Mouse (Mus musculus) liver, embryonic 12.5 days (tissue): ENCODE results near the gene Pik3cd. TPM values are rescaled to one million over a fixed set of nuclear protein-coding genes. Genes with fewer than 3 reads are reported as not detected.

ENCODE experiments used
- ATAC-seq: fragments of 200-750 bp; cut with Nextera tagmentation; 2 replicates; pipeline ENCODE4 v1.8.0; 2017; ENCODE audit warnings: moderate number of reproducible peaks, mild to moderate bottlenecking, moderate library complexity
- H3K27ac ChIP-seq: fragments of 300-500 bp; sonication (generic); 2 replicates; pipeline ENCODE4 v1.5.1; 2016; ENCODE audit warnings: mild to moderate bottlenecking
- H3K27me3 ChIP-seq: fragments of 300-500 bp; sonication (generic); replicated peaks from 2 replicates; pipeline ENCODE4 v1.6.1; 2016; ENCODE audit warnings: mild to moderate bottlenecking, moderate library complexity
- H3K36me3 ChIP-seq: fragments of 300-500 bp; sonication (generic); 2 replicates; pipeline ENCODE4 v1.6.1; 2016; ENCODE audit warnings: mild to moderate bottlenecking, moderate library complexity
- H3K4me1 ChIP-seq: fragments of 300-500 bp; sonication (generic); 2 replicates; pipeline ENCODE4 v1.6.1; 2016
- H3K4me2 ChIP-seq: fragments of 300-500 bp; sonication (generic); 2 replicates; pipeline ENCODE4 v1.6.1; 2016; ENCODE audit warnings: mild to moderate bottlenecking, moderate library complexity
- H3K4me3 ChIP-seq: fragments of 300-500 bp; sonication (generic); 2 replicates; pipeline ENCODE4 v1.5.1; 2016; ENCODE audit warnings: mild to moderate bottlenecking, moderate library complexity
- H3K9ac ChIP-seq: fragments of 300-500 bp; sonication (generic); 2 replicates; pipeline ENCODE4 v1.6.1; 2016; ENCODE audit warnings: mild to moderate bottlenecking, moderate library complexity
- H3K9me3 ChIP-seq: fragments of 300-500 bp; sonication (generic); replicated peaks from 2 replicates; pipeline ENCODE4 v1.6.1; 2016; ENCODE audit warnings: mild to moderate bottlenecking, moderate library complexity
- WGBS: fragments of 180-500 bp; shearing (Covaris S2); methylation state at CpG from one replicate; pipeline ENCODE4 v1.1.7; 2016; ENCODE audit not compliant: insufficient replicate concordance; 5-methylcytosine and 5-hydroxymethylcytosine counted together
- polyA plus RNA-seq: library from polyadenylated mRNA; unstranded; fragments of >200 nt; fragmentation: Nextera tagmentation; extraction: Ambion mirVana; gene quantifications from 2 replicates; pipeline ENCODE4 v1.2.1, GENCODE M21; 2016

The Pik3cd gene
- polyA plus RNA-seq, 1 experiment from 2014 or later: 7.6 TPM

GRCm38 (mm10) chr4:149608309-149608638, 94.1 kb downstream of the Pik3cd start:
- Histone ChIP-seq H3K9me3 (no peaks in the 10 kb centered on the region), H3K9ac (no peak overlapping the region), H3K27ac (no peak overlapping the region), H3K4me3 (no peak overlapping the region), H3K4me1 (peaks cover 17% of the 10 kb centered on the region), H3K36me3 (no peaks in the 10 kb centered on the region), H3K27me3 (no peaks in the 10 kb centered on the region; the same call in 1 of the 2 replicates), H3K4me2 (no peak overlapping the region)
- 70% methylated on average over 6 of the region's 6 CpGs for WGBS
- no peak for ATAC-seq

DNA sequence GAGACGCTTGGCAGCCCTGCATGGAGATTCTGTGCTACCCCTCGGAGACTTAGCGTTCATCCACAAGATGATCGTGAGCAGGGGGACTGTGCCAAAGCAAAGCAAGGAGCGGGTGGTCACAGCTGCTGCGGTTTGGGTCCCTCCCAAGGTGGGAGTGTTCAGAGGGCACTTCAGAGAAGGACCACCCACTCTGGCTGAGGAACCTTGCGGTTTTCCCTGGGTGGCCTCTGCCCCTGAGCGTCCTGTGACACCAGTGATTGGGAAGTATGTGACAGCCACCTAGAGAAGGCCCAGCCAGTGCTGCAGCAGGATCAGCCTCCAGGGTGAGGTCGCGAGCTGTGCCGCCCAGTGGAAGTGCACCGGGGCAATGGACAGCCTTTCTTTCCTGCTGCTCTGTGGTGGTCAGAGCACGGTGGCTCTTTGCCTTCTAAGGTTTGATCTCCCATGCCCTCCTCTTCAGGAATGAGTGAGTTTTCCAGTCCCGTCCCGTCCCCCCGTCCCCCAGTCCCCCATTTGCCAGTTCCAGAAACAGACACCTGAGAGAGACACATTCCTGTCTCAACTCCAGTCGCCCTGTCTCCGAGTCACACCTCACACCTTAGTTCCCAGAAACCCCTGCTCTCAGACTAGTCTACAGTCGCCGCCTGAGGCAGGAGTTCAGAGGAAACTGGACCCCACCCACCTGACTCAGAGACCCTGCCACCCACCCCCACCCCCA, 94.6 kb downstream of the Pik3cd start:
- Histone ChIP-seq H3K4me2 (no peak overlapping the region), H3K4me3 (no peak overlapping the region), H3K27ac (no peak overlapping the region), H3K4me1 (peaks cover 17% of the 10 kb centered on the region), H3K9me3 (no peaks in the 10 kb centered on the region), H3K9ac (no peak overlapping the region), H3K36me3 (no peaks in the 10 kb centered on the region), H3K27me3 (no peaks in the 10 kb centered on the region; the same call in 1 of the 2 replicates)
- ATAC-seq: no peak
- 36% methylated on average over 20 of the region's 20 CpGs for WGBS

DNA sequence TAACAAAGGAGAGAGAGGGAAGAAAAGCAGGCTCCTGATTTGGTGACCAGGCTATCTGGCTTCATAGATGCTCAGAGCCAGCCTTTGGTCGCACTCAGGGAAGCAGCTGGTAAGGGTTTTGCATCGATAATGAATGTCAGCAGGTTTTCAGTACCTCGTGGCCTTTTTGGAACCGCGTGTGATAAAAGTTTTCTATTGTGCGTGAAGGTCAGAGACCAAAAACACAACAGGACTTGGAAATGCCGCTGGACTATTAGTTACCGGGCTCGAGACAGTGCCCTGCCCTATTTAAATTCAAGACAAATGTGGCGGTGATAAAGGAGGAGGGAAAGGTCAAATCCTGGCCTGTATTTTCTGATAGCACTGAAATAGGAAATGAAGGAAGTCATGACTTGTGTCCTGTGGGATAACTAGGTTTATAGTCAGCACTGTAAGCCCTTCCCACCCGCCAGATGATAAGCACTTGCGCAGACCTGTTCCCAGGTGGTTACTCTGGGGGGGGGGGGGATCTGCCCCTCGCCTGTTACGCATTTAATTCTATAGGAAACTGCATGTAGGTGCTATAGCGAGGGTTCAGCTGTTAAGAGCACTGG, 95.5 kb downstream of the Pik3cd start:
- Histone ChIP-seq H3K4me2 (no peak overlapping the region), H3K27ac (no peak overlapping the region)

DNA sequence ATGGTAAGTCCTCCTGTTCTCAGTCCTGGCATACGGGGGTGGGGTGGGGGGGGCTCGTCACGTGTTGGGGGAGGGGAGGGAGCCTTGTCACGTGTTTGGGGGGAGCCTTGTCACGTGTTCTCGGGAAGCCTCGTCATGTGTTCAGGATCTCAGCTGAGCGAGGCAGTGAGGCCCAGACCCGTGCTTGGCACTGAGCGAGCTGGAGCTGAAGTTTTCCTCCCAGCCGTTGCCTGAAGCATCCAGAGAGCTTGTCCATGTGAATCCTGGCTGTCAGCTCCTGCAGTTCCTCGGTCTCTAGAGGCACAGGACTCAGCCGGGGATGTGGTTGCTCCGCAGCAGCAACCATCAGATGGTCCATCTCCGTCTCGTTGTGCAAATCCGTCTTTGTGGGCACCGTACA, 96.3 kb downstream of the Pik3cd start:
- Histone ChIP-seq H3K27ac (no peak overlapping the region), H3K4me1 (peaks cover 17% of the 10 kb centered on the region), H3K27me3 (no peaks in the 10 kb centered on the region; the same call in 1 of the 2 replicates), H3K9me3 (no peaks in the 10 kb centered on the region), H3K9ac (no peak overlapping the region), H3K36me3 (no peaks in the 10 kb centered on the region), H3K4me3 (no peak overlapping the region), H3K4me2 (no peak overlapping the region)
- no peak for ATAC-seq
- 67% methylated on average over 18 of the region's 18 CpGs for WGBS

More for the DNA sequence above, 95.5 kb downstream of the Pik3cd start:
- 21% methylated on average over 15 of the region's 15 CpGs for WGBS
- no peaks in the 10 kb centered on the region; the same call in 1 of the 2 replicates for H3K27me3 ChIP-seq
- no peaks in the 10 kb centered on the region for H3K36me3 ChIP-seq
- H3K4me1 ChIP-seq: peaks cover 17% of the 10 kb centered on the region
- H3K9ac ChIP-seq: no peak overlapping the region
- H3K4me3 ChIP-seq: no peak overlapping the region
- no peak for ATAC-seq
- H3K9me3 ChIP-seq: no peaks in the 10 kb centered on the region

DNA sequence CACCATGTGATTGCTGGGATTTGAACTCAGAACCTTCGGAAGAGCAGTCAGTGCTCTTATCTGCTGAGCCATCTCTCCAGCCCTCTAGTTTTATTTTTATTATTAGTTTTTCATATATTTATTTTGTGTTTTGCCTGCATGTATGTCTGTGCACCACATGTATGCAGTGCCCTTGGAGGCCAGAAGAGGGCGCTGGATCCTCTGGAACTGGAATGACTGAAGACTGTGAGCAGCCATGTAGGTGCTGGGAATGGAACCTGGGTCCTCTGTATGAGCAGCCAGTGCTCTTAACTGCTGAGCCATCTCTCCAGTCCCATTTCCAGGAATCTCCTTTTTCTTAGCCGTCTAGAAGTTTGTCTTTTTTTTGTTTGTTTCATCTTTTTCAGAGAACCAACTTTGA, 97.9 kb downstream of the Pik3cd start:
- WGBS: 65% methylated on average over 3 of the region's 3 CpGs
- no peaks in the 10 kb centered on the region for H3K36me3 ChIP-seq
- no peak overlapping the region for H3K4me2 ChIP-seq
- H3K9me3 ChIP-seq: no peaks in the 10 kb centered on the region
- H3K4me1 ChIP-seq: peaks cover 17% of the 10 kb centered on the region
- H3K9ac ChIP-seq: no peak overlapping the region
- H3K27ac ChIP-seq: no peak overlapping the region
- H3K27me3 ChIP-seq: no peaks in the 10 kb centered on the region; the same call in 1 of the 2 replicates
- no peak for ATAC-seq
- no peak overlapping the region for H3K4me3 ChIP-seq

DNA sequence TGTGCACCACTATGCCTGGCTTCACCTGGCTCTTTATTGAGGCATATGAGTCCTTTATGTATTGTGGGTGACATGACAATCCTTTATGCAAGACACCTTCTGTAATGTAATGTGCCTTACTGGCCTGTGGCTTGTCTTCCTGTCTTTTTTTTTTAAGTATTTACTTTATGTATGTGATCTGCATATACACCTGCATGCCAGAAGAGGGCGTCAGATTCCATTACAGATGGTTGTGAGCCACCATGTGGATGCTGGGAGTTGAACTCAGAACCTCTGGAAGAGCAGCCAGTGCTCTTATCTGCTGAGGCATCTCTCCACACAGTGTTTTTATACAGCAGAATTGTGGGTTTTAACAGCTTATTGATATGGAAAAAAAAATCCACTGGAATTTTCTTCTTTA, 98.5 kb downstream of the Pik3cd start:
- Histone ChIP-seq H3K27ac (no peak overlapping the region), H3K4me3 (no peak overlapping the region), H3K4me1 (peaks cover 17% of the 10 kb centered on the region), H3K9me3 (no peaks in the 10 kb centered on the region), H3K36me3 (no peaks in the 10 kb centered on the region), H3K9ac (no peak overlapping the region), H3K27me3 (no peaks in the 10 kb centered on the region; the same call in 1 of the 2 replicates), H3K4me2 (no peak overlapping the region)
- ATAC-seq: no peak
- WGBS: 19% methylated on average over 1 of the region's 1 CpGs

- H3K4me1 ChIP-seq: peaks cover 7% of the 10 kb centered on the region; the same call in 1 of the 2 replicates
- H3K36me3 ChIP-seq: no peaks in the 10 kb centered on the region
- H3K9ac ChIP-seq: no peak overlapping the region
- no peak for ATAC-seq
- H3K4me3 ChIP-seq: no peak overlapping the region
- H3K4me2 ChIP-seq: no peak overlapping the region
- H3K27ac ChIP-seq: no peak overlapping the region
- H3K27me3 ChIP-seq: no peaks in the 10 kb centered on the region; the same call in 1 of the 2 replicates
- WGBS: 54% methylated on average over 7 of the region's 7 CpGs
- H3K9me3 ChIP-seq: no peaks in the 10 kb centered on the region
These were observed 100.1 kb downstream of the Pik3cd start for GRCm38 (mm10) chr4:149602236-149602635.

DNA sequence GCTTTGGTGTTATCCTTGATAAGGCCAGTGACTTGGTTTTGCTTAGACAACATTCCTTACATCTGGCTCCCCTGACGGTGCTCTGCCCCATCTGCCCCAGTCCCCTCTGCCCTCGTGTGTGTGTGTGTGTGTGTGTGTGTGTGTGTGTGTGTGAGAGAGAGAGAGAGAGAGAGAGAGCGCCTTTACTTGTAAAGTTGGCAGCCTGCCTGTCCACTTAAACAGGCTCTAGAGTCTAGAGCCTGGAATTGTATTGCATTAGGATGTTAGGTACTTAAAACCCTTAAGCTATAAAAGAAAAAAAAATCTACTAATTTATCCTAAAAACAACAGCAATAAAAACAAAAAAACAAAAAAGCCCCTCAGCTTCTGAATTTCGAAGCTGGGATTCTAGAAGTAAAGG, 100.9 kb downstream of the Pik3cd start:
- no peak overlapping the region for H3K27ac ChIP-seq
- no peaks in the 10 kb centered on the region for H3K4me1 ChIP-seq
- H3K36me3 ChIP-seq: no peaks in the 10 kb centered on the region
- no peaks in the 10 kb centered on the region for H3K9me3 ChIP-seq
- H3K27me3 ChIP-seq: no peaks in the 10 kb centered on the region; the same call in 1 of the 2 replicates
- H3K9ac ChIP-seq: no peak overlapping the region
- ATAC-seq: no peak
- H3K4me2 ChIP-seq: no peak overlapping the region
- WGBS: 37% methylated on average over 4 of the region's 4 CpGs
- no peak overlapping the region for H3K4me3 ChIP-seq

GRCm38 (mm10) chr4:149600130-149600529, 102.2 kb downstream of the Pik3cd start:
- WGBS: 63% methylated on average over 4 of the region's 4 CpGs
- no peak for ATAC-seq
- no peak overlapping the region for H3K4me2 ChIP-seq
- H3K36me3 ChIP-seq: no peaks in the 10 kb centered on the region
- H3K27me3 ChIP-seq: no peaks in the 10 kb centered on the region; the same call in 1 of the 2 replicates
- H3K9ac ChIP-seq: no peak overlapping the region
- H3K9me3 ChIP-seq: no peaks in the 10 kb centered on the region
- H3K4me3 ChIP-seq: no peak overlapping the region
- no peak overlapping the region for H3K27ac ChIP-seq
- no peaks in the 10 kb centered on the region for H3K4me1 ChIP-seq

DNA sequence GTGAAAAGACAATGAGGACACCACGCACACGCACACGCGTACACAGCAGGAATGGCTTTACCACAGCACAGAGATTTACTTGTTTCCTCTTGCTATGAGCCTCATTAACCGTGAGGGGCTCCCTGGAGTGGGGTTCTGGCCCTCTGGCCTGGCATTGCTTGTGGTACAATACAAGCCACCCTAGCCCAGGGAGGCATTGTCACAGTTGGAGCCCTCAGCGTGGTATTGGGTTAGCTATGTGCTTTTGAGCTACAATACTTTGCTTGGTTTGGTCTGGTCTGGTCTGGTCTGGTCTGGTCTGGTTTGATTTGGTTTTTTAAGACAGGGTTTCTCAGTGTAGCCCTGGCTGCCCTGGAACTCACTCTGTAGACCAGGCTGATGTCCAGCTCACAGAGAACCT, 102.8 kb downstream of the Pik3cd start:
- no peak overlapping the region for H3K27ac ChIP-seq
- H3K9me3 ChIP-seq: no peaks in the 10 kb centered on the region
- WGBS: 81% methylated on average over 6 of the region's 6 CpGs
- H3K4me2 ChIP-seq: no peak overlapping the region
- ATAC-seq: no peak
- H3K27me3 ChIP-seq: no peaks in the 10 kb centered on the region; the same call in 1 of the 2 replicates
- no peaks in the 10 kb centered on the region for H3K36me3 ChIP-seq
- H3K4me1 ChIP-seq: no peaks in the 10 kb centered on the region
- no peak overlapping the region for H3K4me3 ChIP-seq
- H3K9ac ChIP-seq: no peak overlapping the region
